Mouse (Mus musculus) hindbrain, embryonic 13.5 days (tissue): ENCODE results near the gene Pcgf6. TPM values are rescaled to one million over a fixed set of nuclear protein-coding genes. Genes with fewer than 3 reads are reported as not detected.

ENCODE experiments used
- ATAC-seq: fragments of 200-750 bp; cut with Nextera tagmentation; 2 replicates; pipeline ENCODE4 v1.8.0; 2017; ENCODE audit warnings: moderate TSS enrichment; ENCODE audit not compliant: low FRiP score
- H3K27ac ChIP-seq: fragments of 300-500 bp; sonication (generic); 2 replicates; pipeline ENCODE4 v1.5.1; 2015; ENCODE audit warnings: inconsistent platforms, mild to moderate bottlenecking, moderate library complexity
- H3K27me3 ChIP-seq: fragments of 300-500 bp; sonication (generic); 2 replicates; pipeline ENCODE4 v1.6.1; 2015; ENCODE audit warnings: mild to moderate bottlenecking, inconsistent platforms
- H3K36me3 ChIP-seq: fragments of 300-500 bp; sonication (generic); 2 replicates; pipeline ENCODE4 v1.6.1; 2015; ENCODE audit warnings: mild to moderate bottlenecking, inconsistent platforms
- H3K4me1 ChIP-seq: fragments of 300-500 bp; sonication (generic); replicated peaks from 2 replicates; pipeline ENCODE4 v1.6.1; 2015; ENCODE audit warnings: inconsistent platforms
- H3K4me2 ChIP-seq: fragments of 300-500 bp; sonication (generic); 2 replicates; pipeline ENCODE4 v1.6.1; 2015; ENCODE audit warnings: inconsistent platforms, mild to moderate bottlenecking, moderate library complexity
- H3K4me3 ChIP-seq: fragments of 300-500 bp; sonication (generic); 2 replicates; pipeline ENCODE4 v1.5.1; 2015; ENCODE audit warnings: mild to moderate bottlenecking, inconsistent platforms
- H3K9ac ChIP-seq: fragments of 300-500 bp; sonication (generic); 2 replicates; pipeline ENCODE4 v1.6.1; 2015; ENCODE audit warnings: mild to moderate bottlenecking, inconsistent platforms
- H3K9me3 ChIP-seq: fragments of 300-500 bp; sonication (generic); 2 replicates; pipeline ENCODE4 v1.6.1; 2016; ENCODE audit warnings: inconsistent platforms
- WGBS: fragments of 180-500 bp; shearing (Covaris S2); methylation state at CpG from one replicate; pipeline ENCODE4 v1.1.7; 2015; 5-methylcytosine and 5-hydroxymethylcytosine counted together
- polyA plus RNA-seq: library from polyadenylated mRNA; unstranded; fragments of >200 nt; fragmentation: Nextera tagmentation; extraction: Ambion mirVana; gene quantifications from 2 replicates; pipeline ENCODE4 v1.2.1, GENCODE M21; 2015

Gene Pcgf6
- polyA plus RNA-seq, 1 experiment from 2014 or later, result 31.2 TPM

DNA sequence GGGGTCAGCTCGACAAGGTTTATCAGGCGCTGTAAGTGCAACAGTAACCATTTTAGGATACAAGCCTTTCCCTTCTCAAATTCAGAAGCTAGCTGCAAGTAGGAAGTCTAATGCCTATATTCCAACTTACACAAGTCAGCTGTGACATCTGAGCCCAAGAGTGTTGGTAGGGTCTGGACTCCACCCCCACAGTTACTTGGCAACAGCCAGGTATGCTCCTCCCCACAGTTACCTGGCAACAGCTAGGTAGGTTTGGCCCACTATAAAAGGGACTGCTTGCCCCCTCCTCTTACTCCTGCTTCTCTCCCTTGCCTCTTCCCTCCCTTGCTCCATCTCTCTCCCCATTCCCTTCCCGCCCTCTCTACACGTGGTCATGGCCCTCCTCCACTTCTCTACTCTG is 1.6 kb downstream of the Pcgf6 start:
- no peak for ATAC-seq
- Histone ChIP-seq H3K4me1 (peaks cover 21% of the 10 kb centered on the region), H3K4me2 (peak overlapping the region; percentile 74), H3K27me3 (no peaks in the 10 kb centered on the region), H3K9me3 (no peaks in the 10 kb centered on the region), H3K4me3 (0 out of 2 replicates have a peak overlapping the region, but pooled peaks have one; percentile 88), H3K36me3 (peaks cover 35% of the 10 kb centered on the region), H3K27ac (no peak overlapping the region), H3K9ac (peak overlapping the region; percentile 92; the same call in 1 of the 2 replicates)
- WGBS, result 65% methylated on average over 4 of the region's 4 CpGs

DNA sequence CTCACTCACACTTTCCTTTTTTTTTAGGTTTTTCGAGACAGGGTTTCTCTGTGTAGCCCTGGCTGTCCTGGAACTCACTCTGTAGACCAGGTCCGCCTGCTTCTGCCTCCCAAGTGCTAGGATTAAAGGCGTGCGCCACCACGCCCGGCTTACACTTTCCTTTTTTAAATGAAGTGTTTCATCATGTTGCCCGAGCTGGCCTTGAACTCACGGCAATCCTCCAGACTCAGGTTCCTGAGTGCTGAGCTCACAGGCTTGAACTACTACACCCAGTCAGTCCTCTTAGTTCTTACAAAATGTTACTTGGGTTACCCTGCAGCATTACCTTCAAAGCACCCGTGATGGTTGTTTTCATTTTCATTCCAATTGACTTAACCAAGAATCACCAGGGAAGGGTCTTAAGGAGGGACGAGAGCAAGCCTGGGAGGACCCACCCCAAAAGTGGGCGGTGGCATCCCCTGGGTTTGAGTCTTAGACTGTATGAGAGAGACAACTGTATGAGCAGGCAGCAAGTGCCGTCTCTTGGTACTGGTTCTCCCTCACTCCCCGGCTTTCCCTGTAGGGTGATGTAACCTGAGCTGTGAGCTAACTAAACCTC is 3.4 kb downstream of the Pcgf6 start:
- no peak for ATAC-seq
- 93% methylated on average over 13 of the region's 13 CpGs for WGBS
- H3K4me3 ChIP-seq, result no peak overlapping the region
- H3K4me2 ChIP-seq, result no peak overlapping the region
- H3K27me3 ChIP-seq, result no peaks in the 10 kb centered on the region
- H3K27ac ChIP-seq, result no peak overlapping the region
- peaks cover 39% of the 10 kb centered on the region for H3K36me3 ChIP-seq
- H3K9me3 ChIP-seq, result no peaks in the 10 kb centered on the region
- peaks cover 21% of the 10 kb centered on the region for H3K4me1 ChIP-seq
- H3K9ac ChIP-seq, result no peak overlapping the region

DNA sequence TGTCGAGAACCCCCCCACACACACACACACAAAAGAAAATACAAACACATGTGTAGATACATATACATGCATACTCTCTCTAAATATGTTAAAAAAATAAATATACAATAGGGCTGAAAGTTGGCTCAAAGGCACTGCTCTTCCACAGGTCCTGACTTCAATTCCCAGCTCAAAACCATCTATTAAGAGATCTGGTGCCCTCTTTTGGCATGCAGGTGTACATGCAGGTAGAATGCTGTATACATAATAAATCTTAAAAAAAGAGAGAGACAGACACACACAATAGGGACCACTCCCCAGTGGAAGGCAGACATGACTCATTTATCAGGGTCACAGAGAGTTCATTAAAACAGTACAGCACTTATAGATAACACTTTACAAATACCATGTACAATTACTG is 4.4 kb downstream of the Pcgf6 start:
- H3K4me1 ChIP-seq, result peaks cover 21% of the 10 kb centered on the region
- H3K9ac ChIP-seq, result no peak overlapping the region
- no peak overlapping the region for H3K27ac ChIP-seq
- H3K4me2 ChIP-seq, result no peak overlapping the region
- no peaks in the 10 kb centered on the region for H3K27me3 ChIP-seq
- no peak overlapping the region for H3K4me3 ChIP-seq
- WGBS, result 95% methylated on average over 1 of the region's 1 CpGs
- peaks cover 44% of the 10 kb centered on the region for H3K36me3 ChIP-seq
- no peaks in the 10 kb centered on the region for H3K9me3 ChIP-seq
- ATAC-seq, result no peak

DNA sequence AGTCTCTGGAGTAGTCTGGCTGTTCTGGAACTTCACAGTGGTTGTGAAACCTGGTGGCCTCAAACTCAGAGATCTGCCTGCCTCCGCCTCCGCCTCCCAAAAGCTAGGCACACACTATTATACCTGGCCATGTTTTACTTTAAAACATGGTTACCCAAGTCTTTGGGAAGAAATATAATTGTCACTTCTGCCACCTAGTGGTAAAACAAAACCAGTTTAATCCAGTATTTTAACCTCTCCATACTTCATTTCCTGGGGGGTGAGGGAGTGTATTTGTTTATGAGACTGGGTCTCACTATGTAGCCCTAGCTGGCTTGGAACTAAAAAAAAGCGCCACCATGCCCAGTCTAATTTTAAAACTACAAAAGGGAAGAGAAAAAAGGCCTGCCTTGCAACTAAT is 7.1 kb downstream of the Pcgf6 start:
- no peaks in the 10 kb centered on the region for H3K27me3 ChIP-seq
- no peaks in the 10 kb centered on the region for H3K9me3 ChIP-seq
- H3K27ac ChIP-seq, result no peak overlapping the region
- H3K4me2 ChIP-seq, result no peak overlapping the region
- peaks cover 69% of the 10 kb centered on the region for H3K36me3 ChIP-seq
- no peak overlapping the region for H3K4me3 ChIP-seq
- ATAC-seq, result no peak
- 91% methylated on average over 3 of the region's 3 CpGs for WGBS
- no peak overlapping the region for H3K9ac ChIP-seq
- H3K4me1 ChIP-seq, result peaks cover 4% of the 10 kb centered on the region

DNA sequence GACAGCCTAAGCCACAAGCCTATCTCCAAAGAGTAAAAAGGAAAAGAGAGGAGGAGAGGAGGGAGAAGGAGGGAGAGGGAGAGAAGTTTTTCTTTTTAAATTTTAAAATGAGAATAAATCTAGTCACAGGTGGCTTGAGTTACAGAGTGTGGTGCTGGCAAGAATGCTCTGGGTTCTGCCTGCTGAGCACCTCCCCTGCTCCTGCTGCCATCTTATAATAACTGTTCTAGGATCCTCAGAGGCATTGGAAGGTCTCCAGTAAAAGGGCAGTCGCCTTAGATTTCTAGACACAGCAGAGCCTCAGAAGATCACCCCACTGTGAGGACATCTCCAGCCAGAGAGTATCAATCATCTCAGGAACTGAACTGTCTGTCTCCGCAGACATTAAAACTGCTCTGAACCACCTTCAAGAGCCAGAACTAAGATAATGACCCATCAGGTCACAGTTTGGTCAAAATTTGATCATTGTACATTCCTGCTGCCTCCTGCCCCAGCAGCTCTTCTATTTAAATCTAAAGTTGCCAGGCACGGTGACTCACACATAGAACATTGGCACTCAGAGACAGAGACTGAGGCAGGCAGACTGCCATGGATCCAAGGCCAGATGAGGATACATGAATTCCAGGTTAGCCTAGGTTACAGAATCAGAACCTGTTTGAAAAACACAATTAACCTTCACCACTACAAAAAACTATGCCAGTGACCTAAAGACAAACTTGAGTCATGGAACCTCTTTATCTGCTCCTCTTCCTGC is 9.8 kb downstream of the Pcgf6 start:
- no peak for ATAC-seq
- WGBS, result 96% methylated on average over 3 of the region's 3 CpGs

DNA sequence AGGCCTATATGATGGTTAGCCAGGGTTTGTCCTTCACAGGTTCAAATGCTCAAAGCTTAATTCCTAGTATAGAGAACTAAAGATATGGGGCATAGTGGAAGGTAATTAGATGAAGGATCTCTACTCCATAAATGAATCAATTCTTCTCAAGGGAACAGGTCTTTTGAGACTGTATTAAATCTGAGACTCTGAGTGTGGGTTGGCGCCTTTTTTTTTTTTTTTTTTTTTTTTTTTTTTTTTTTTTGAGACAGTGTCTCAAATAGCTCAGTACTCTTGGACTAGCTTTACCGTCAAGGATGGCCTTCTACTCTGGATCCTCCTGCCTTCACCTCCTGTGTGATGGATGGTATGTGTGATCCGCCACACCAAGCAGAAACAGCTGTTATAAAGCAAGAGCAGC is 14.1 kb downstream of the Pcgf6 start:
- Histone ChIP-seq H3K27ac (no peak overlapping the region), H3K4me2 (no peak overlapping the region), H3K27me3 (no peaks in the 10 kb centered on the region), H3K36me3 (peaks cover 77% of the 10 kb centered on the region), H3K9me3 (no peaks in the 10 kb centered on the region), H3K9ac (no peak overlapping the region), H3K4me1 (no peaks in the 10 kb centered on the region), H3K4me3 (no peak overlapping the region)
- WGBS, result 85% methylated on average over 3 of the region's 3 CpGs
- ATAC-seq, result no peak

More for the DNA sequence above, 9.8 kb downstream of the Pcgf6 start:
- Histone ChIP-seq H3K27me3 (no peaks in the 10 kb centered on the region), H3K9me3 (no peaks in the 10 kb centered on the region), H3K4me1 (no peaks in the 10 kb centered on the region), H3K27ac (no peak overlapping the region), H3K4me2 (no peak overlapping the region), H3K9ac (no peak overlapping the region), H3K36me3 (peaks cover 66% of the 10 kb centered on the region), H3K4me3 (no peak overlapping the region)

DNA sequence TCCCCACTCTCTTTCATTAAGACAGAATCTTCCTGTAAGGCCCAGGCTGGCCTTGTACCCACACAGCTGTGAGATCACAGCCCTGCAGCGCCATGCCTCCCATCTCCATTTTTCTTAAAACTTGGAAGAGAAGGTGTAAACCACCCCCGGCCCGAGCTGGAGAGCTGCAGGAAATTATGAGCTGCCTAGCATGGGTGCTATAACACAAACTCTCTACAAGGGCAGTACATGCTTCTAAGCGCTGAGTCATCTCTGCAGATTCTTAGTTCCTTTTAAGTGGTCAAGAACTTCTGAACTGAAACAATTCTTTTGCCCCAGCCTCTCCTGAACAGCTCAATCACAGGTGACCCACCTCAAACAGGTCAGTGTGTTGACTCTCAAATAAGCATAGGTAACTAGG is 15.8 kb downstream of the Pcgf6 start:
- H3K27ac ChIP-seq, result no peak overlapping the region
- no peaks in the 10 kb centered on the region for H3K27me3 ChIP-seq
- H3K9me3 ChIP-seq, result no peaks in the 10 kb centered on the region
- H3K4me1 ChIP-seq, result peaks cover 2% of the 10 kb centered on the region; the same call in 1 of the 2 replicates
- H3K36me3 ChIP-seq, result peaks cover 63% of the 10 kb centered on the region
- H3K4me3 ChIP-seq, result no peak overlapping the region
- 92% methylated on average over 4 of the region's 4 CpGs for WGBS
- no peak overlapping the region for H3K4me2 ChIP-seq
- no peak for ATAC-seq
- H3K9ac ChIP-seq, result no peak overlapping the region

DNA sequence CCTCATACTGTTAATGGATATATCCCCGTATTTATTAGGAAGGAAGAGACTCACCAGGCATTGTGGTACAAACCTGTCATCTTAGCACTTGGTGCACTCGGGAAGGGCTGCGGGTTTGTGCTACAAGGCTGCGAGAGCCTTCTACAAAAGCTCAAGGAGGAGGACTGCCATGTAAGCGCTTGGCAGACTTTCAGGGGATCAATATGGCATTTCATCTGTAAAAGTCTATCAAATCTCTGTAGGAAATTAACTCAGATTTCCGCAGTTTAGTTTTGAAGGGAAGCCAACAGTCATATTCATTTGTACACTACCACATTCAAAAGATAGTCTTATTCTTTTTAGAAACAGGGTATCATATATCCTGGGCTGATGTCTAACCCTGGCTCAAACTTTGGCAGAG is 18.9 kb downstream of the Pcgf6 start:
- peaks cover 7% of the 10 kb centered on the region; the same call in 1 of the 2 replicates for H3K4me1 ChIP-seq
- H3K4me3 ChIP-seq, result no peak overlapping the region
- no peak overlapping the region for H3K27ac ChIP-seq
- no peaks in the 10 kb centered on the region for H3K9me3 ChIP-seq
- H3K27me3 ChIP-seq, result no peaks in the 10 kb centered on the region
- peaks cover 44% of the 10 kb centered on the region for H3K36me3 ChIP-seq
- 96% methylated on average over 6 of the region's 6 CpGs for WGBS
- no peak overlapping the region for H3K4me2 ChIP-seq
- no peak overlapping the region for H3K9ac ChIP-seq
- no peak for ATAC-seq

DNA sequence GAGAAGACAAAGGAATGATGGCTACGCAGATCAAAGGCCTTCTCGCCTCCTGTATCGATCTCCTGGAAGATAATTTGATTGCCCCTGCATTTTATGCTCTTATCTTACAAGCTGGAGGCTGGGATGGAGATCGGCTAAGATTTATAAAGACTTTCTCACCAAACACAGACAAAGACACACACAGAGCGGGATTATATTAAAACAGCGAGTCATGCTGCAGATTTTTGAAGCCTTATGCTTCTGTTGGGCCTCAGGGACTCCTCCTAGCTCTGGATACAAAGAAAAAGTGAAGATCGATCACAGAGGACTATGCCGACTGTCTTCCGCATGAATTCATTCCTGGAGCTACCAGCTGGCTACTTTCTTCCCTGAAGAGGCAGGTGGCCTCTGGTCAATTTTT is 20.9 kb downstream of the Pcgf6 start:
- Histone ChIP-seq H3K27me3 (no peaks in the 10 kb centered on the region), H3K9ac (peak overlapping the region; percentile 46), H3K9me3 (no peaks in the 10 kb centered on the region), H3K27ac (peak overlapping the region; percentile 82), H3K4me2 (no peak overlapping the region), H3K36me3 (peaks cover 50% of the 10 kb centered on the region), H3K4me1 (peaks cover 7% of the 10 kb centered on the region; the same call in 1 of the 2 replicates), H3K4me3 (no peak overlapping the region)
- 53% methylated on average over 9 of the region's 9 CpGs for WGBS
- no peak for ATAC-seq

DNA sequence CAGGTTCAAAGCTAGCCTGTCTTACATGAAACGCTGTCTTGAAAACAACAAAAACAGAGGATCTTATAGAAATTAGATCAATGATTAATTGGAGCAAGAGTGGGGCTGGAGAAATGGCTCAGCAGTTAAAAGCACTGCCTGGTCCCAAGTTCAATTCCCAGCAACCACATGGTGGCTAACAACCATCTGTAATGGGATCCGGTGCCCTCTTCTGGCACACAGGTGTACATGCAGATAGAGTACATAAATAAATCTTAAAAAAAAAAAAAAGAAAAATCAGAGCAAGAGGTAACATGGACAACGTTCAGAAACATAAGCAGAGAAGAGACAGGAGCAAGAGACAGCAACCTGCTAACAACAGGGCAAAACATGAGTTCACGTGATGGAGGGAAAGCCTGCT is 24.2 kb downstream of the Pcgf6 start:
- no peaks in the 10 kb centered on the region for H3K9me3 ChIP-seq
- 88% methylated on average over 4 of the region's 4 CpGs for WGBS
- no peaks in the 10 kb centered on the region for H3K27me3 ChIP-seq
- no peak for ATAC-seq
- H3K4me2 ChIP-seq, result no peak overlapping the region
- H3K36me3 ChIP-seq, result peaks cover 64% of the 10 kb centered on the region
- no peak overlapping the region for H3K4me3 ChIP-seq
- H3K27ac ChIP-seq, result no peak overlapping the region
- H3K4me1 ChIP-seq, result peaks cover 8% of the 10 kb centered on the region; the same call in 1 of the 2 replicates
- no peak overlapping the region for H3K9ac ChIP-seq

DNA sequence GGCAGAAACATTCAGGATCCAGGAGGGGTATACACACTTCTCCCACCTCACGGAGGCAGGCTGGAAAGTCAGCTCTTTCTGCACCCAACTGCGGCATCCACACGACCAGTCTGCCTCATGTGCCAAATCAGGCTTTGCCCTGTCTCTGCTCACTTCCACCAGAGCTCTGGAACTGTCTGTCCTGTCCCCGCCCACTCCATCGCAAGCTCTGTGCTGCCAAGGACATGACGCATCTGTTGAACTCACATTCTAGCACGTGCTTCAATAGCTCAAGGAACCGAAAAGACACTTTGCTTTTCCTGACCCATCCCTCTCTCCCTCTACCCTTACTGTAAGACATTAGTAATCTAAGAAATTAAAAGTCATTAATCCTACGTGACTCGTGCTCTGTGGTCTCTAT is 25.8 kb downstream of the Pcgf6 start:
- H3K4me1 ChIP-seq, result peaks cover 22% of the 10 kb centered on the region
- no peak overlapping the region for H3K27ac ChIP-seq
- ATAC-seq, result no peak
- H3K9ac ChIP-seq, result no peak overlapping the region
- H3K36me3 ChIP-seq, result peaks cover 78% of the 10 kb centered on the region
- H3K4me3 ChIP-seq, result no peak overlapping the region
- H3K27me3 ChIP-seq, result no peaks in the 10 kb centered on the region
- H3K4me2 ChIP-seq, result no peak overlapping the region
- WGBS, result 80% methylated on average over 10 of the region's 10 CpGs
- H3K9me3 ChIP-seq, result no peaks in the 10 kb centered on the region

DNA sequence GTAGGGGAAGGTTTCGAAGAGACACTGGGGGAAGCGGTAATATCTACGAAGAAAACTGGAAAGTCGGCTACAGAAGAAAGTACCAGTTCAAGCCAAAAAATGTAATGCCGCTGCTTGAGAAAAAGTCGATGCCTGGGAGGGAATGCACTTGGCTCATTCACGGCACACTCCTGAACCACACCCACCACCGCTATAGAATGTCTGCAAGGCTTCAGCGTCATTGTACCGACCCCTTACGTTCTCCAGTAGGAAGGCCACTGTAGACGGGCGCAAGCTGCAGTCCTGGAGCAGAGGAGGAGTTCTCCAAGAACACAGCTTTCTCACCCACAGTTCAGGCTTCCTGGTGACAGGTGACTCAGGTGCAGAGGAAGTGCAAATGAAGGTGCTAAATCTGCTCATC is 27.2 kb downstream of the Pcgf6 start:
- H3K4me3 ChIP-seq, result no peak overlapping the region
- no peak for ATAC-seq
- H3K4me1 ChIP-seq, result peaks cover 24% of the 10 kb centered on the region
- H3K9me3 ChIP-seq, result no peaks in the 10 kb centered on the region
- WGBS, result 88% methylated on average over 13 of the region's 13 CpGs
- no peak overlapping the region for H3K4me2 ChIP-seq
- no peak overlapping the region for H3K27ac ChIP-seq
- H3K9ac ChIP-seq, result no peak overlapping the region
- no peaks in the 10 kb centered on the region for H3K27me3 ChIP-seq
- H3K36me3 ChIP-seq, result peaks cover 81% of the 10 kb centered on the region

DNA sequence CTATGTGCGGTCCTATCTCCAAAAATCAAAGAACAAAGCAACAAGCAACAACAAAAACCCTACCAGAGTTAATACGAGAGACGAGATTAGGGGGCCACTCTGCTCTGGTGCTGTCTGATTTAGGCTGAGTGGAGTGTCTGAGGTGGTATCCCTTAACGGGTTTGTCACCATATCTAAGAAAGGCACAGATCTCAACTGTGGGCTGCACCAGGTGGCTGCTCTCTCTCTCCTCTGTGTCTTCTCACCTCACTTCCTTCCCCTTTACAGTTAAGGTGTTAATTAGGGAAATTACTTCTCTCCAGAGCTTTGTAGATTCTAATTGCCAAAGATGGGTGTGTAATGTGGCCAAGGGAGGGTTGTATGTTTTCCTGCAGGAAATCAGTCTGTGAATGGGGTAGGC is 28.0 kb downstream of the Pcgf6 start:
- Histone ChIP-seq H3K9ac (no peak overlapping the region), H3K27me3 (no peaks in the 10 kb centered on the region), H3K4me1 (peaks cover 24% of the 10 kb centered on the region), H3K4me2 (no peak overlapping the region), H3K9me3 (no peaks in the 10 kb centered on the region), H3K36me3 (peaks cover 78% of the 10 kb centered on the region), H3K27ac (no peak overlapping the region), H3K4me3 (no peak overlapping the region)
- 93% methylated on average over 4 of the region's 4 CpGs for WGBS
- no peak for ATAC-seq
